Mouse (Mus musculus): ENCODE results near the gene Eid2b. TPM values are rescaled to one million over a fixed set of nuclear protein-coding genes. Genes with fewer than 3 reads are reported as not detected.
"Not testable (repeated sequence)": the region's sequence is repeated elsewhere in the genome, so short reads cannot be mapped to it uniquely, and the experiment has no call there.

The Eid2b gene
- polyA plus RNA-seq (2015; fragmentation: Nextera tagmentation; extraction: Ambion mirVana): 13.6 and 15.5 TPM in 2 replicates

GRCm38 (mm10) chr7:28277615-28278278, at the start of gene Eid2b:
Gene Eid2b, plus strand, starts transcription at chr7:28277739.
- WGBS: 4% methylated on average over 68 of the region's 68 CpGs
- H3K9ac ChIP-seq: peak within 1 kb of the TSS; percentile 80
- ATAC-seq (ENCODE audit: insufficient number of reproducible peaks, low FRiP score, low TSS enrichment, low read depth): peak; percentile 53; the same call in 1 of the 2 replicates

GRCm38 (mm10) chr7:28243943-28244342, 33.6 kb upstream of the Eid2b start:
- H3K4me1 ChIP-seq; ATAC-seq (ENCODE audit: insufficient number of reproducible peaks, low FRiP score, low TSS enrichment, low read depth); H3K9ac ChIP-seq; H3K27ac ChIP-seq (replicated peaks); H3K4me3 ChIP-seq (replicated peaks); H3K27me3 ChIP-seq; H3K36me3 ChIP-seq; H3K4me2 ChIP-seq (replicated peaks); H3K9me3 ChIP-seq (replicated peaks): not testable (repeated sequence)
- WGBS: 66% methylated on average over 2 of the region's 2 CpGs

More at GRCm38 (mm10) chr7:28277615-28278278, at the start of gene Eid2b:
- H3K36me3 ChIP-seq: peaks cover 2% of the 10 kb centered on the region; the same call in 1 of the 2 replicates
- peak within 1 kb of the TSS; percentile 76 for H3K4me3 ChIP-seq (replicated peaks)
- H3K9me3 ChIP-seq (replicated peaks): no peaks in the 10 kb centered on the region
- H3K4me1 ChIP-seq: peaks cover 10% of the 10 kb centered on the region
- peak within 1 kb of the TSS; percentile 66; the same call in 1 of the 2 replicates for H3K27ac ChIP-seq (replicated peaks)
- peak within 1 kb of the TSS; percentile 91 for H3K4me2 ChIP-seq (replicated peaks)
- no peaks in the 10 kb centered on the region for H3K27me3 ChIP-seq

- Histone ChIP-seq H3K4me2 (replicated peaks) (no peak overlapping the region), H3K4me1 (no peaks in the 10 kb centered on the region), H3K27ac (replicated peaks) (no peak overlapping the region), H3K9me3 (replicated peaks) (no peaks in the 10 kb centered on the region), H3K36me3 (no peaks in the 10 kb centered on the region), H3K4me3 (replicated peaks) (no peak overlapping the region), H3K9ac (no peak overlapping the region), H3K27me3 (no peaks in the 10 kb centered on the region)
- WGBS: 96% methylated on average over 3 of the region's 3 CpGs
- no peak for ATAC-seq (ENCODE audit: insufficient number of reproducible peaks, low FRiP score, low TSS enrichment, low read depth)
Observed at GRCm38 (mm10) chr7:28248957-28249356, 28.6 kb upstream of the Eid2b start.

- Histone ChIP-seq H3K27me3 (no peaks in the 10 kb centered on the region), H3K4me3 (replicated peaks) (no peak overlapping the region), H3K27ac (replicated peaks) (no peak overlapping the region), H3K4me2 (replicated peaks) (no peak overlapping the region), H3K9ac (no peak overlapping the region), H3K4me1 (no peaks in the 10 kb centered on the region), H3K36me3 (no peaks in the 10 kb centered on the region), H3K9me3 (replicated peaks) (no peaks in the 10 kb centered on the region)
- no peak for ATAC-seq (ENCODE audit: insufficient number of reproducible peaks, low FRiP score, low TSS enrichment, low read depth)
- whole genome bisulfite sequencing: 93% methylated on average over 17 of the region's 17 CpGs
Observed at GRCm38 (mm10) chr7:28251976-28252375, 25.6 kb upstream of the Eid2b start.

GRCm38 (mm10) chr7:28254591-28254990, 22.9 kb upstream of the Eid2b start:
- Histone ChIP-seq H3K9ac (no peak overlapping the region), H3K27me3 (no peaks in the 10 kb centered on the region), H3K4me1 (no peaks in the 10 kb centered on the region), H3K4me3 (replicated peaks) (no peak overlapping the region), H3K9me3 (replicated peaks) (no peaks in the 10 kb centered on the region), H3K4me2 (replicated peaks) (no peak overlapping the region), H3K36me3 (no peaks in the 10 kb centered on the region), H3K27ac (replicated peaks) (no peak overlapping the region)
- WGBS: 91% methylated on average over 6 of the region's 6 CpGs
- no peak for ATAC-seq (ENCODE audit: insufficient number of reproducible peaks, low FRiP score, low TSS enrichment, low read depth)

- ATAC-seq (ENCODE audit: insufficient number of reproducible peaks, low FRiP score, low TSS enrichment, low read depth): no peak
- 86% methylated on average over 6 of the region's 6 CpGs for WGBS
- no peak overlapping the region for H3K27ac ChIP-seq (replicated peaks)
- H3K27me3 ChIP-seq: no peaks in the 10 kb centered on the region
- H3K4me2 ChIP-seq (replicated peaks): no peak overlapping the region
- H3K9ac ChIP-seq: no peak overlapping the region
- no peaks in the 10 kb centered on the region for H3K9me3 ChIP-seq (replicated peaks)
- H3K4me1 ChIP-seq: no peaks in the 10 kb centered on the region
- no peak overlapping the region for H3K4me3 ChIP-seq (replicated peaks)
- H3K36me3 ChIP-seq: no peaks in the 10 kb centered on the region
Observed at GRCm38 (mm10) chr7:28255476-28255875, 22.1 kb upstream of the Eid2b start.

- H3K36me3 ChIP-seq: no peaks in the 10 kb centered on the region
- H3K4me1 ChIP-seq: no peaks in the 10 kb centered on the region
- H3K9ac ChIP-seq: no peak overlapping the region
- no peak for ATAC-seq (ENCODE audit: insufficient number of reproducible peaks, low FRiP score, low TSS enrichment, low read depth)
- H3K27ac ChIP-seq (replicated peaks): no peak overlapping the region
- no peak overlapping the region for H3K4me2 ChIP-seq (replicated peaks)
- no peaks in the 10 kb centered on the region for H3K27me3 ChIP-seq
- no peak overlapping the region for H3K4me3 ChIP-seq (replicated peaks)
- no peaks in the 10 kb centered on the region for H3K9me3 ChIP-seq (replicated peaks)
- 48% methylated on average over 5 of the region's 5 CpGs for WGBS
Observed at GRCm38 (mm10) chr7:28262861-28263260, 14.7 kb upstream of the Eid2b start.

GRCm38 (mm10) chr7:28263786-28264185, 13.8 kb upstream of the Eid2b start:
- no peaks in the 10 kb centered on the region for H3K36me3 ChIP-seq
- no peak overlapping the region for H3K4me2 ChIP-seq (replicated peaks)
- H3K4me1 ChIP-seq: peaks cover 5% of the 10 kb centered on the region
- ATAC-seq (ENCODE audit: insufficient number of reproducible peaks, low FRiP score, low TSS enrichment, low read depth): no peak
- H3K4me3 ChIP-seq (replicated peaks): no peak overlapping the region
- no peaks in the 10 kb centered on the region for H3K27me3 ChIP-seq
- 5% methylated on average over 15 of the region's 15 CpGs for WGBS
- H3K9ac ChIP-seq: no peak overlapping the region
- no peak overlapping the region for H3K27ac ChIP-seq (replicated peaks)
- H3K9me3 ChIP-seq (replicated peaks): no peaks in the 10 kb centered on the region

- Histone ChIP-seq H3K27me3 (no peaks in the 10 kb centered on the region), H3K4me2 (replicated peaks) (no peak overlapping the region), H3K36me3 (no peaks in the 10 kb centered on the region; the same call in 1 of the 2 replicates), H3K9me3 (replicated peaks) (no peaks in the 10 kb centered on the region), H3K27ac (replicated peaks) (no peak overlapping the region), H3K9ac (no peak overlapping the region), H3K4me1 (peaks cover 11% of the 10 kb centered on the region), H3K4me3 (replicated peaks) (no peak overlapping the region)
- ATAC-seq (ENCODE audit: insufficient number of reproducible peaks, low FRiP score, low TSS enrichment, low read depth): no peak
- 89% methylated on average over 13 of the region's 13 CpGs for WGBS
Observed at GRCm38 (mm10) chr7:28265391-28265790, 12.1 kb upstream of the Eid2b start.

GRCm38 (mm10) chr7:28267129-28268041, 10.2 kb upstream of the Eid2b start, which contains the start of gene Eid2:
Gene Eid2, plus strand, starts transcription at chr7:28267881.
- H3K4me2 ChIP-seq (replicated peaks): peak within 1 kb of the TSS; percentile 71
- H3K4me3 ChIP-seq (replicated peaks): peak within 1 kb of the TSS; percentile 90
- peak within 1 kb of the TSS; percentile 87 for H3K27ac ChIP-seq (replicated peaks)
- H3K9ac ChIP-seq: peak within 1 kb of the TSS; percentile 93
- ATAC-seq (ENCODE audit: insufficient number of reproducible peaks, low FRiP score, low TSS enrichment, low read depth): peak; percentile 87
- H3K4me1 ChIP-seq: peaks cover 11% of the 10 kb centered on the region
- H3K36me3 ChIP-seq: peaks cover 13% of the 10 kb centered on the region
- H3K27me3 ChIP-seq: no peaks in the 10 kb centered on the region
- WGBS: 5% methylated on average over 57 of the region's 57 CpGs
- no peaks in the 10 kb centered on the region for H3K9me3 ChIP-seq (replicated peaks)

GRCm38 (mm10) chr7:28268042-28268531, 9.5 kb upstream of the Eid2b start:
- Histone ChIP-seq H3K27me3 (no peaks in the 10 kb centered on the region), H3K27ac (replicated peaks) (peak overlapping the region; percentile 87), H3K4me2 (replicated peaks) (peak overlapping the region; percentile 71), H3K36me3 (peaks cover 19% of the 10 kb centered on the region), H3K9ac (peak overlapping the region; percentile 93), H3K4me1 (peaks cover 11% of the 10 kb centered on the region), H3K9me3 (replicated peaks) (no peaks in the 10 kb centered on the region), H3K4me3 (replicated peaks) (peak overlapping the region; percentile 90)
- ATAC-seq (ENCODE audit: insufficient number of reproducible peaks, low FRiP score, low TSS enrichment, low read depth): peak; percentile 61
- WGBS: under 1% methylated on average over 61 of the region's 62 CpGs

Data from embryonic facial prominence, embryonic 15.5 days (tissue).